Mouse (Mus musculus): ENCODE data around the gene Acnat2. TPM values are rescaled to one million over a fixed set of nuclear protein-coding genes. Genes with fewer than 3 reads are reported as not detected.

Gene Acnat2
- polyA plus RNA-seq, 1 experiment, result not detected

Other genes starting within 250 kb of the Acnat2 start
- gene Acnat1, start 65.8 kb upstream of the Acnat2 start, polyA plus RNA-seq (2011; ENCODE audit: insufficient read depth, insufficient read length, low read depth, missing spikeins), result 0.82 and 1.8 TPM in 2 replicates
- gene Baat, start 98.4 kb upstream of the Acnat2 start, polyA plus RNA-seq (2011; ENCODE audit: insufficient read depth, insufficient read length, low read depth, missing spikeins), result 0.42 and 1.1 TPM in 2 replicates
- 44.4 and 46.0 TPM in 2 replicates for gene Mrpl50, start 112.9 kb upstream of the Acnat2 start, polyA plus RNA-seq (2011; ENCODE audit: insufficient read depth, insufficient read length, low read depth, missing spikeins)
- gene Zfp189, start 113.0 kb upstream of the Acnat2 start, polyA plus RNA-seq (2011; ENCODE audit: insufficient read depth, insufficient read length, low read depth, missing spikeins), result 4.9 and 5.0 TPM in 2 replicates
- not detected in 2 replicates for gene Aldob, start 141.4 kb upstream of the Acnat2 start, polyA plus RNA-seq (2011; ENCODE audit: insufficient read depth, insufficient read length, low read depth, missing spikeins)
- 3.2 and 5.9 TPM in 2 replicates for gene Tmem246, start 189.7 kb upstream of the Acnat2 start, polyA plus RNA-seq (2011; ENCODE audit: insufficient read depth, insufficient read length, low read depth, missing spikeins)
- gene Rnf20, start 223.9 kb upstream of the Acnat2 start, polyA plus RNA-seq (2011; ENCODE audit: insufficient read depth, insufficient read length, low read depth, missing spikeins), result 48.6 and 53.4 TPM in 2 replicates